Mouse (Mus musculus): ENCODE data around the gene Eno2. TPM values are rescaled to one million over a fixed set of nuclear protein-coding genes. Genes with fewer than 3 reads are reported as not detected.
"Not testable (repeated sequence)": the region's sequence is repeated elsewhere in the genome, so short reads cannot be mapped to it uniquely, and the experiment has no call there.

The Eno2 gene
- total RNA-seq, 2 experiments from 2014 or later = 6.0 to 6.5 TPM

DNA sequence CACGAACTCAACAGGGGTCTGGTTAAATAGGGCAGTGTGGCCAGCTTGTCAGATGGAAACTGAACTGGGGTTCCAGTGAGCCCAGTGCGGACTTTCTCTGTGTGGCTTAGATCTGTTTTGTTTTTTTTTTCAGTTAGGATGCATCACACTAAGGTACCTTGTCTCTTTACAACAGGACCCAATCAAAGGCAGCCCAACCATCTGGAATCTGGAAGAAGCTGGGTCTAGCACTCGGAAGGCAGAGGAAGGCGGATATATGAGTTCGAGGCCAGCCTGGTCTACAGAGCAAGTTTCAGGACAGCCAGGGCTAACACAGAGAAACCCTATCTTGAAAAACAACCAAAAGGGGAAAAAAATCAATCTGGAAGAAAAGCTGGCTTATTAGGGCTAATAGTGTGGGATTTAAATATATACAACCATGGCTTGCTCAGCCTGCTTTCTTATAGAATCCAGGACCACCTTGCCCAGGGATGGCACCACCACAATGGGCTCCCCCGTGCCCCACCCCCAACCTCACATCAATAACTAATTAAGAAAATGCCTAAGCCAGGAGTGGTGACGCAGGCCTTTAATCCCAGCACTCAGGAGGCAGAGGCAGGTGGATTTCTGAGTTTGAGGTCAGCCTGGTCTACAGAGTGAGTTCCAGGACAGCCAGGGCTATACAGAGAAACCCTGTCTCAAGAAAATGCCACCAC lies 37.1 kb upstream of the Eno2 start:
- DNase-seq (ENCODE audit: low spot score in 2 of 2) = no peak

- DNase-seq (ENCODE audit: low spot score in 2 of 2) = peak; percentile 90 to 95
Observed at GRCm38 (mm10) chr6:124805341-124806321, 36.2 kb upstream of the Eno2 start.

GRCm38 (mm10) chr6:124804341-124804740 lies 34.9 kb upstream of the Eno2 start:
- DNase-seq (ENCODE audit: low spot score in 2 of 2) = no peak

DNA sequence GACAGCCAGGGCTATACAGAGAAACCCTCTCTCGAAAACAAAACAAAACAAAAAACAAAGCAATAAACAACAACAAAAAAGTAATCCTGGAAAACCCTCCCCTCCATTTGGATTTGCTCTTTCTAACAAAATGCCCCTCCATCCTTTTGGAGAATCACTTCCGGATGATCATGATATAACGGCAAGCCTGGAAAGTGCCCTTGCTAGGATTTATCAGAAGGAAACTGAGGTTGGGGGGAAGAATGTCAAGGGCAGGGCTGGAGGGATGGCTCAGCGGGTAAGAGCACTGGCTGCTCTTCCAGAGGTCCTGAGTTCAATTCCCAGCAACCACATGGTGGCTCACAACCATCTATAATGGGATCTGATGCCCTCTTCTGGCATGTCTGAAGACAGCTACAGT lies 34.2 kb upstream of the Eno2 start:
- not testable (repeated sequence) for DNase-seq (ENCODE audit: low spot score in 2 of 2)

- no peak for DNase-seq (ENCODE audit: low spot score in 2 of 2)
Observed at GRCm38 (mm10) chr6:124803061-124803460, 33.6 kb upstream of the Eno2 start.

DNA sequence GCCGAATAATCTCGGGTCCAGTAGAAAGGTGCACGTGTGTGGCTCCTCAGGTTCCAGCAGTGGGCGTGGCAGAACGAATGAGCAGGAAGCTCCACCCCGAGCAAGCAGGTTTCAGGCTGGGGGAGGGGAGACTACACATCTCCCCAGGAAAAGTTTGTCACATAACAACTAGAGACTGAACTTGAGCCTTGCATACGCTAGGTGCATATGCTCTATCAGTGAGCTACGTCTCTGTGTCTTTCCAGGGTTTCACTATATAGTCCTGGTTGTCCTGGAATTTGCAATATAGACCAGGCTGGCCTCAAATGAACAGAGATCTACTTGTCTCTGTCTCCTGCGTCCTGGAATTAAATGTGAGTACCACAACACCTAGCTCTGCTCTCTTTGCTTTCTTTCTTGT lies 32.9 kb upstream of the Eno2 start:
- not testable (repeated sequence) for DNase-seq (ENCODE audit: low spot score in 2 of 2)

DNA sequence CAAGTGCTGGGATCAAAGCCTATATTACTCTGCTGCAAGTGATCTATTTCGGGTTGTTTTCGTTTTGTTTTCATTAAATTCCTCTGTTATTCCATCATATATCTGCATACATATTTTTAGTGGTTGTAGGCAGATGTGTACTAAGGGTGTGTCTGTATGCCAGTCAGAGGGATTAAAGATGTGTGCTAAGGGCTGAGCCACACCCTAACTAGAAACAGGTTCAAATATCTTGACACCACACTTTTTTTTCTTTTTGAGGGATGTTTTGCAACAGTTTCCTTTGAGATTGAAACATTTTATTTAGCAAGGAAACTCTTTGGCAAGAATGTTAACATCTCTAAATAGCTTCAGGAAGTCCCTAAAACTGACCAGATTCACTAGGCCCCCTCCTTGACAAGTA lies 26.7 kb upstream of the Eno2 start:
- no peak for DNase-seq (ENCODE audit: low spot score in 2 of 2)

DNA sequence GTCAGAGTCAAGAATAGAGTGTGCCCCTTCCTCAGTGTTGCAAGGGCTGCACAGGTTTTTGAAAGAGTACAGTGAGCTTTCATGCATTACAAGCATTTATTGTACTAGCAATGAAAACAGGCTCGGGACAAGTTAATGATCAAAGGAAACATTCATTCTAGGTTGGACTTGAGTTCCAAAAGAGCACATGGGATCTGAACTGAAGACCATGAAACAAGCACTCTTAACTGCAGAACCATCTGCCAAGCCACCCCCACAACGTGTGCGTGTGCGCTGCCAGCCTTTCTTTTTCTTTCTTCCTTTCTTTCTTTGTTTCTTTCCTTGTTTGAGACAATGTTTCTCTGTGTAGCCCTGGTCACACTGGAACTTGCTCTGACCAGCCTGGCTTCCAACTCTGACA lies 26.3 kb upstream of the Eno2 start:
- no peak for DNase-seq (ENCODE audit: low spot score in 2 of 2)

- DNase-seq (ENCODE audit: low spot score in 2 of 2) = no peak
Observed at GRCm38 (mm10) chr6:124791911-124792310, 22.4 kb upstream of the Eno2 start.

GRCm38 (mm10) chr6:124790121-124790520 lies 20.6 kb upstream of the Eno2 start:
- DNase-seq (ENCODE audit: low spot score in 2 of 2) = no peak

DNA sequence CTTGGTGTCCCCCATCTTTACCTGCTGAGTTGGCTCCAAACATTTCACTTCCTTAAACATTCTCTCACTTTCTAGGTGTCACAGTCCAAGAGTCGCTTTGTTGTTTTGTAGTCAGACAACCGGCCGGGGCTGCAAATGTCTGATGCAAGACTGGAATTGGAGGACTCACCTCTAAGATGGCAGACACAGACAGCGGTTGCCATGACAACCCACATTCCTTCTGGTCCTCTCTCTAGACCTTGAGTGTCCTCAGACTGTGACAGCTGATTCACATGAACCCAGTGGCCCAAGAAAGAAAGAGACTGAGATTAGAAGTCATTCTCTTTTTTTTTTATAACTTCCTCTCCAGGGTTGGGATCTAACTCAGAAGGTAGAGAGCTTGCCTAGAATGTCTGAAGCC lies 20.0 kb upstream of the Eno2 start:
- DNase-seq (ENCODE audit: low spot score in 2 of 2) = no peak

GRCm38 (mm10) chr6:124787722-124788121 lies 18.2 kb upstream of the Eno2 start:
- DNase-seq (ENCODE audit: low spot score in 2 of 2) = no peak

DNA sequence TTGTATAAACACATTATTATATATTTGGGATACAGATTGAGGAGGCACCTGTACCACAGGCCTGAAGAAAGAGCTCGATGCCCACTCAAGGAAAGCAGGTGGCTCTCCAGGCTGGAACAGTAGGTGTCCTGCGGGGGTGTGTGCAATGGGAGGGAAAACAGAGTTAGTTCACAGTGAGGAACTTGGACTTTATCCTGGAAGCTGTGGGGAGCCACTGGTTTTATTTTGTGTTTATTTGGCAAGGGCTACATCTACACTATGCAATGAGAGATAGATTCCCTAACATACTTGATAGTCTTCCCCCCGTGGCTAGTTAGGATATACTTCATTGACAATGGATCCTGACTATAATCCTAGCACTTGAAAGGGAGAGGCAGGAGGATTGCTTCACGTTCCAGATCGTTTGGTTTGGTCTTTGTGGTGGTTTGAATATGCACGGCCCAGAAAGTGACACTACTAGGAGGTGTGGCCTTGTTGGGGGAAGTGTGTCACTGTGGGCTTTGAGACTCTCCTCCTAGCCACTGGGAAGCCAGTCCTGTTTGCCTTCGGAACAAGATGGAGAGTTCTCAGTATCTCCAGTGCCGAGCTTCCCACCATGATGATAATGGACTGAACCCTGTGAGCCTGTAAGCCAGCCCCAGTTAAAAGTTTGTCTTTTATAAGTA lies 17.4 kb upstream of the Eno2 start:
- no peak for DNase-seq (ENCODE audit: low spot score in 2 of 2)

- no peak for DNase-seq (ENCODE audit: low spot score in 2 of 2)
Observed at GRCm38 (mm10) chr6:124782436-124782835, 13.0 kb upstream of the Eno2 start.

- DNase-seq (ENCODE audit: low spot score in 2 of 2) = no peak
Observed at GRCm38 (mm10) chr6:124780917-124781316, 11.4 kb upstream of the Eno2 start.

DNA sequence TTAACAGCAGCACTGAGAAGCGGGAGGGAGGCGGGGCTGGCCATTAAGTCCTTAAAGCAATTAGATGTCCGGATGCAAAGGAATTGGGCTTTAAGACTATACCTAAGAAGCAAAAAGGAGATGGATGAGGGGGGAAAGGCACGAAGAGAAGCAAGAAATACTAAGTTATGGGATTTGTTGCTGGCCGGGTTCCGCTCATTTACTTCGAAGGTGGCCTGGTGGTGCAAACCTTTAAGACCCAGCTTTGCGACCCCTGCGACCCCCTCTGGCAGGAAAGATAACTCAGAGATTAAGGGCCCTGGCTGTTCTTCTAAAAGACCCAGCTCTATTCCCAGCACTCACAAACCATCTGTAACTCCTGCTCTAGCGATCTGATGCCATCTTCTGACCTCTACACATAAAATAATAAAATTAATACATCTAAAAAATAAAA lies 10.5 kb upstream of the Eno2 start:
- no peak for DNase-seq (ENCODE audit: low spot score in 2 of 2)

DNA sequence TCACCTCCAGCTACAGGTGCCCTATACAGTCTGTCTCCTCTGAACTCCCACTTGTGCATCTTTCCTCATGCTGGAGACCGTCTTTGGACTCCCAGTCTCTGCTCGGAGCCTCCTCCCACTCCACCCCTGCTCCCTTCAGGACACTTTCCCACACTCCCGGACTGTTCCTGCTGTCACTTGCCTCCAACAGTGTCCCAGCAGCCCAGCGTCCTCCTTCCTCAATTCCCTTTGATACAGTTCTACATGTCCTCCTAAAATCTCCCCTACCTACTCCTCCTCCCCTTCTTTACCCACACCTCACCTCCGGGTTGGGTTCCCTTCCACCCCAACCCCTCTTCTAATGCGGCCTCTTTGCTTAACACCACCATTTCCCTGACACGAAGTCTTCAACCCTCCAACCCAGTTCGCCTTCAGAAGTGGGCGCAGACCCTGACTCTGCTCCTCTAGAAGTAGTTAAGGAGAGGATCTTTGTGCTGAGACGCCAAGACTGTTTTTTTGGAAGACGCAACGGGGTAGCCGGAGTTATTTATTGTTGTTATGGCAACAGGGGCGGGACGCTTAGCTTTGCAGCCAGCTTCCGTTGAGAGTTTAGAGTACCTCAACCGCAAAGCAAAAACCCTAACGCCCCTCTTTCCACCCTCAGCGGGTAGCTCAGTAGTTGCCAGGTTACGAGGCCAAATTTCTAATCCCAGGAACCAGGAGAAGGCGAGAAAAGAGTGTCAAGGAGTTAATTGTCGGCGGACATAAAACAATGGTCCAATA lies 9.9 kb upstream of the Eno2 start, which contains the start of gene Lrrc23:
Gene Lrrc23, minus strand, starts transcription at position 506 of the 762 bp plus-strand sequence.
- peak in 1 of 2 experiments; percentile 29 for DNase-seq (ENCODE audit: low spot score in 2 of 2)

DNA sequence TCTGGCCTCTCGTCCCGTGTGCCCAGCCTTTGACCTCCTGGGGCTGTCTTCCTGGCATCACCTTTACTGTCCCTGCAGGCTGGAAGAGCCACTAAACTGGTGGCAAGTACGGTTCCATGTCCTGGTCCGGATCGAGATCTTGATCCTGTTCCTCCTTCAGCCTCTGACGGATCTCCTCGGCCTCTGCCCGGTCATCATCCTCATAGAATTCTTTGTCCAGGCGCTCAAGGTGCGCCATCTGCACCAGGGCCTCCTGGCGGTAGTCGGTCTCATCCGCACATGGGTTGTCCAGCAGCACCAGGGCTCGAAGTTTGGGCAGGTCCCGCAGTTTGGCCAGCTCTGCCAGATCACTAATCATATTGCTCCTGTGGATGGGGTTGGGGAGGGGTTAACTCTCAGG lies 1.0 kb upstream of the Eno2 start:
- no peak for DNase-seq (ENCODE audit: low spot score in 2 of 2)

- DNase-seq (ENCODE audit: low spot score in 2 of 2) = no peak
Observed at GRCm38 (mm10) chr6:124770013-124770412, 540 bp upstream of the Eno2 start.

DNA sequence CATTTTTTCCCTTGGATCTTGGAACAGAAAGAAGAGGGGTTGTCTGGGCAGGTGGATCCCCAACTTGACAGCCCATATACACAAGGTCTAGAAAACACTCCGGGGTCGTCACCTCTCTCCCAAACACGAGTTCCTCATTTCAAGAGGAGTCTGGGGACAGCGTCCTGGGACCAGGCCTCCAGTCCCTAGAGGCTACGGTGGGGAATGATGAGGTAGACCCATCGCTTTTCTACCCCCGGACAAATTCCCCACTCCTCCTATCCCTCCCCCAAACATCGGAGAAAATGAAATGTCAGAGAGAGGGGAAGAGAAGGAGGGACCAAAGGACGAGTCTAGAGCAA lies 799 bp downstream of the Eno2 start:
- no peak for DNase-seq (ENCODE audit: low spot score in 2 of 2)
